Mouse (Mus musculus): ENCODE data around the gene Tac4.

DNA sequence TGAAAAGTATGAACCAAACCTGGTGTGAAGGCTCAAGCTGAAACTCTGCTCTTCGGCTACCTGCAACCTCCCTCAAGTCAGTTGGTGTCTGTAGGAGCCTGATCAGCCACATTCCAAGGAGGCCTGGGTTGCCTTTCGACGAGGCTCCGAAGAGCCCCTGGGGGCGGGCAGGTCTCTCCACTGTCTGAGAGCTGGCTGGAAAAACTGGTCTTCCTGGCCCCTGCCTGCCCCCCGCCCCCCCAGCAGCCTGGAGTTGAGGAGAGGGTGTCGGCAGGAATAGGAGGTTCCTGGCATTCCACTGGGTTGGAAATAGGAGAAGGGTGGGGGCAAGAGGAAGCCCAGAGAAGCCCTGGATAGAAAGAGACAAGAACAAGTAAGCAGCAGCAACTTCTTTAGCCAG, 35.9 kb upstream of the Tac4 start:
- TF ChIP-seq CTCF (IDR thresholded peaks at IDR 0.05; ENCODE audit: low read depth, low read length) (no peak), POLR2A (IDR thresholded peaks at IDR 0.05; ENCODE audit: insufficient read depth, low read length) (no peak), EP300 (IDR thresholded peaks at IDR 0.05; ENCODE audit: insufficient read depth, low read depth, low read length) (peak; percentile 71)

All from ES-Bruce4 (cell line).